Mouse (Mus musculus) ES-Bruce4 (cell line): ENCODE measurements around the gene Kirrel3. TPM values are rescaled to one million over a fixed set of nuclear protein-coding genes. Genes with fewer than 3 reads are reported as not detected.

ENCODE experiments used
- H3K27ac ChIP-seq: 2 replicates; pipeline ENCODE4 v1.5.1; 2012; ENCODE audit warnings: low read length, inconsistent platforms; ENCODE audit not compliant: insufficient read depth
- H3K27me3 ChIP-seq: 2 replicates; pipeline ENCODE4 v1.6.1; 2012; ENCODE audit warnings: mild to moderate bottlenecking, low read length, inconsistent platforms; ENCODE audit not compliant: control insufficient read depth, poor library complexity, insufficient read depth, severe bottlenecking
- H3K36me3 ChIP-seq: 2 replicates; pipeline ENCODE4 v1.6.1; 2012; ENCODE audit warnings: inconsistent platforms, mild to moderate bottlenecking, low read length, moderate library complexity; ENCODE audit not compliant: control insufficient read depth, poor library complexity, insufficient read depth, severe bottlenecking
- H3K4me1 ChIP-seq: one replicate; pipeline ENCODE4 v1.8.1; 2011; ENCODE audit warnings: low read length; ENCODE audit not compliant: control insufficient read depth, insufficient read depth
- H3K4me3 ChIP-seq: 2 replicates; pipeline ENCODE4 v1.5.1; 2011; ENCODE audit warnings: low read depth, mild to moderate bottlenecking, low read length
- H3K9ac ChIP-seq: 2 replicates; pipeline ENCODE4 v1.6.1; 2012; ENCODE audit warnings: low read depth, mild to moderate bottlenecking, inconsistent platforms; ENCODE audit not compliant: poor library complexity, severe bottlenecking
- H3K9me3 ChIP-seq: replicated peaks from 2 replicates; pipeline ENCODE4 v1.6.1; 2012; ENCODE audit warnings: mild to moderate bottlenecking, low read length, inconsistent platforms; ENCODE audit not compliant: control insufficient read depth, poor library complexity, insufficient read depth, severe bottlenecking
- CTCF ChIP-seq: IDR thresholded peaks from one replicate; pipeline ENCODE4 v1.8.1; 2011; ENCODE audit warnings: low read depth, low read length
- EP300 ChIP-seq: IDR thresholded peaks from 2 replicates; pipeline ENCODE4 v1.6.1; 2011; ENCODE audit warnings: low read depth, low read length; ENCODE audit not compliant: insufficient read depth
- POLR2A ChIP-seq: IDR thresholded peaks from one replicate; pipeline ENCODE4 v1.8.1; 2011; ENCODE audit warnings: low read length; ENCODE audit not compliant: insufficient read depth
- polyA plus RNA-seq: library from polyadenylated mRNA; stranded (reverse); fragments of >200 nt; gene quantifications from 2 replicates; pipeline ENCODE4 v1.2.4, GENCODE M21; 2011; ENCODE audit warnings: low read depth; ENCODE audit not compliant: missing spikeins, insufficient read depth, insufficient read length

The Kirrel3 gene
- polyA plus RNA-seq, 1 experiment: 0.52 TPM

DNA sequence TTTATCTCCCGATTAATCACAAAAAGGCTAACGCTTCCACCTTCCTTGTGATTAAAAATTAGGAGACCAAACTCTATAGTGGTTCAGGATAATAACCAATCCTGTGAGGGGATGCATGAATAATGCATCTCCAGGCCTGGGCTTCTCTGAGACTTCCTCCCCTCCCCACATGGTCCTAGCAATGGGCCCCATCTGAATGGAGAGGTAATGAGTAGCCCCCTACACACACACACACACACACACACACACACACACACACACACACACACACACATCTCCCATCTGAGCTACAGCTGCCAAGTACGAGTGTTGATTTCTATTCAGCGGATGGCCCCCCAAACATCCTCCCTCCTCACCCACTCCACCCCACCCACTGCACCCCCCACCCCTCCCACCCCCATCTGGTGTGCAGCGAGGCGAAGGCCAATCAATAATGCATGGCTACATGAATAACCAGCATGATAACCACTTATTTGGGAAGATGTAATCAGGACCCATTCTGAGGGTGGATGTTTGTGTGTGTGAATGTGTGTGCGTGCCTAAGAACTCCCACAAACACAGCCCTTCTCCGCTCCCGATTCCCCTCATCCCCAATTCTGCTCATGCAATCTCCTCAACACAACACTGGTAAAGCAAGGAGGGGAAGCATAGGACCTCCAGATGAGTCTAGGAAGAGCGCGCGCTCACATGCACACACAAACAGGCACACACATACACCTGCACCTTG is 501.9 kb downstream of the Kirrel3 start:
- no peaks in the 10 kb centered on the region for H3K9me3 ChIP-seq
- TF ChIP-seq POLR2A: no peak
- no peak for TF ChIP-seq CTCF
- TF ChIP-seq EP300: no peak
- H3K4me3 ChIP-seq: no peak overlapping the region
- H3K4me1 ChIP-seq: no peaks in the 10 kb centered on the region
- H3K9ac ChIP-seq: no peak overlapping the region
- no peaks in the 10 kb centered on the region for H3K36me3 ChIP-seq
- no peak overlapping the region for H3K27ac ChIP-seq
- no peaks in the 10 kb centered on the region for H3K27me3 ChIP-seq

DNA sequence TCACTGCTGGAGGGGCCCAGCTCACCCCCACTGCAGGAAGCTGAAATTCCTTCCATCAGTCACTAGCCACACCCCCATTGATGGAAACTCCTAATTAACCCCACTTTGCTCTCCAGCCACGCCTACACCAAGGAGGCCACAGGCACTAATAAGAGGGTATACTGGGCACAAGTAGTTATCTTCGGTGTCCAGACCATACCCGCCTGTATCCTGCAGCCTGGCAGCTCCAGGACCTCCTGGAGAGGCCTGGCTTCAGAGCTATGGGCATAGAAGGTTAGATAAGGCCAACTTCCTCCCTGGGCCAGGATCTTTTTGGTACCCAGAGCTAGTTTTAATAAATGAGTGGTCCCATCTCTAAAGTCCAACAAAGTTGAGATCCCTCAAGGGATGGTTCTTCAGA is 503.0 kb downstream of the Kirrel3 start:
- no peak overlapping the region for H3K9ac ChIP-seq
- H3K36me3 ChIP-seq: no peaks in the 10 kb centered on the region
- no peaks in the 10 kb centered on the region for H3K9me3 ChIP-seq
- H3K27me3 ChIP-seq: no peaks in the 10 kb centered on the region
- H3K4me3 ChIP-seq: no peak overlapping the region
- TF ChIP-seq POLR2A (no peak), CTCF (no peak), EP300 (no peak)
- H3K4me1 ChIP-seq: peaks cover 4% of the 10 kb centered on the region
- H3K27ac ChIP-seq: no peak overlapping the region

DNA sequence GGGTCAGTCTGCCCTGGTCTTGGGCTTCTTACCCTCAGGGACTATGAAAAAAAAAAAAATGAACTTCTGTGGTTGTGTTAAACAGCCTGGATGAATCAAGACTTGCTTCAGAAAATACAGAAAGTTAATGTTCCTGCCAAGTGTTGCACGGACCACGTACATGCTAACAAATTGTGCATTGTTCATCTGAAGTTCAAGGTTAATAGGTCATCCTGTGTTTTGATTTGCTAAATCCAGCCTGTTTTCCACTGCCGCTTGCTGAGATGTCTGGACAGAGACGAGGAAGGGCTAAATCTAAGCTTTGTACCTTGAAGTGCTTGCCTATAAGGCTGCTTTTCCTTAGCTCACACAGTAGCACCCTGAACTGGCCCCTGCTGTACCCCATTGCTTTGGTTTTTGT is 506.5 kb downstream of the Kirrel3 start:
- Histone ChIP-seq H3K4me1 (peaks cover 18% of the 10 kb centered on the region), H3K9me3 (no peaks in the 10 kb centered on the region), H3K36me3 (no peaks in the 10 kb centered on the region), H3K27ac (no peak overlapping the region), H3K4me3 (no peak overlapping the region), H3K27me3 (no peaks in the 10 kb centered on the region), H3K9ac (no peak overlapping the region)
- TF ChIP-seq POLR2A: no peak
- TF ChIP-seq EP300: no peak
- TF ChIP-seq CTCF: no peak

DNA sequence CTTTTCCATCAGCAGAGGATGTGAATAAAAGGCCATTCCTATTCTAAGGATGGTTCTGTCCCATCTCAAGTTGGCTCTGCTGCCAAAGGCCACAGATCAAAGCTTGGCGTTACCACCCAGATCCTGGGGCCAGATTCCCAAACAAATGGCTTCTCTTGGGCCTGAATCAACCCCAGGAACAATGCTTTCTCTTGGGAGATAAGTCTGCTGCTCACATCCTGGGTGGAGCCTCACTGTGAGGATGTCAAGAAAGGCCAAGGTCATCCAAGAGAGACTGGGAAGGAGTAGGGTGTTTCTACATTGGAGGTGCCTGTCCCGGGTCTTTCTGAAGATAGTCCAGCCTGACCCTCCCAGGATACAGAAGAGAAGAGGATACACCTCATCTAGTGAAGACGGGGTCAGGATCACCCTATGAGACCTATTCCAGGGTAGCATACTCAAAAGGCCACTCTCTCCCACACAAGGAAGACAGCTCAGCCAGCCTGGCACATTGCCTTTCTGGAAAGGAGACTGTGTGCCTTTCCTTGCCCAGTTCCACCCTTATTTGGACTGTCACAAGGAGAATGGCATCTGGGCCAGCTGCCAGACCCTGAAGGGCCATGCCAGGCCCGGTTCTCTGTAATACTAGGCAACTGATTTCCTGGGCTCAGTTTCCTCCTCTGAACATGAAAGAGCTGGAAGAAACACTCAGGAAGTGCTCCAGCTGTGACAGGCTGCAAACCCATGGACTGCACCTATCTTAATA is 507.9 kb downstream of the Kirrel3 start:
- no peaks in the 10 kb centered on the region for H3K27me3 ChIP-seq
- H3K36me3 ChIP-seq: no peaks in the 10 kb centered on the region
- H3K4me3 ChIP-seq: no peak overlapping the region
- no peak overlapping the region for H3K9ac ChIP-seq
- H3K4me1 ChIP-seq: peaks cover 18% of the 10 kb centered on the region
- TF ChIP-seq EP300 (peak; percentile 76), CTCF (no peak), POLR2A (no peak)
- H3K27ac ChIP-seq: no peak overlapping the region
- H3K9me3 ChIP-seq: no peaks in the 10 kb centered on the region

DNA sequence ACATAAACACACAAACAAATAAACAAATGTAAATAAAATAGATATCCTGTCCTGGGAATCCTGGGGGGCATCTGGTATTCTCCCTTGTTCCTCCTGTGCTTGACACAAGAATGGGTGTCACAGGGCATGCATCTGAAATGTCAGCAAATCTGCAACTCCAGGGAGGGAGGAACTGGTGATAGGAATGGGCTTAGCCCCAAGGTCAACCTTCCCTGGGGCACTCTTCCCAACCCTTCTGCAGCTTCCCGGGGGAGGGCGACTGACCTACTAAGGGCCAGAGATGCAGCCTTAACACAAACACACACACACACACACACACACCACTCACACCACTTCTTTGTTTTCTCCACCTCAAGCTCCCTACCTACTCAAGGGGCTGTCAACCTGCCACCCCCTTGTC is 509.4 kb downstream of the Kirrel3 start:
- Histone ChIP-seq H3K27me3 (no peaks in the 10 kb centered on the region), H3K4me1 (peaks cover 18% of the 10 kb centered on the region), H3K4me3 (no peak overlapping the region), H3K36me3 (no peaks in the 10 kb centered on the region), H3K9ac (no peak overlapping the region), H3K9me3 (no peaks in the 10 kb centered on the region), H3K27ac (no peak overlapping the region)
- TF ChIP-seq CTCF: no peak
- no peak for TF ChIP-seq POLR2A
- TF ChIP-seq EP300: 0 out of 2 replicates have a peak, but pooled peaks have one; percentile 51

DNA sequence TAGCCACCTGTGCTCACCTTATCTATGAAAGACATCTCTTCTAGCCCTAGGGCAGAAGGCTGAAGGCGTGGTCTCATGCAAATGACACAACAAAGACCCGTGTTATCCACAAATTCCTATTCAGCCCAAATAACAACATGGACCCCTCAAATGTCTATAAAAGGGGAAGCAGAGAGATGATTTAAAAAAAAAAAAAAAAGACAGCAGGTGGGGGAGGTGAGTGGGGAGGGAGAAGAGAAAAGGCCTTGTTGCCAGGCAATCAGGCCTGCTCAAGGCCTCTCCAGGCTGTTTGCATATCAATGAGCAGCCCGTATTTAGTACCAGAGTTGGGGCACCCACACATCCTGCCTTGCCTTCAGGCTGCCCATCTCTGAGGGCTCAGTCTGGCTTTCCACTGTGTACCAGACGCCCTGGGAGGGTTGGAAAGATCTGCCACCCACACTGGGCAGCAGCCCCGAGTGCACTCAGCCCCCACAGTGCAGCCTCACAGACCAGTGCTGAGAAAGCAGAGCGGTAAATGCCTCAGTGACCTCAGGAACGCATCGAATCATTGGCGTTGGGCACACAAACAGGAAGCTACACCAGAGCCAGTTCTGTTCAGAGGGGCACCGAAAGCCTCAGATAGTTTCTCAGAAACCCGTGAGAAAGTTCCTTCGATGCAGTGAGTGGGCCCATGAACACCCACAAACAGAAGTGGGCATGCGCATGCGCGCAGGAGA is 510.1 kb downstream of the Kirrel3 start:
- Histone ChIP-seq H3K27me3 (no peaks in the 10 kb centered on the region), H3K4me3 (no peak overlapping the region), H3K4me1 (peaks cover 18% of the 10 kb centered on the region), H3K9me3 (no peaks in the 10 kb centered on the region), H3K9ac (no peak overlapping the region), H3K36me3 (no peaks in the 10 kb centered on the region), H3K27ac (no peak overlapping the region; the same call in 1 of the 2 replicates)
- TF ChIP-seq POLR2A (no peak), CTCF (no peak), EP300 (peak; percentile 67; the same call in 1 of the 2 replicates)
